Comparison of ENCODE assay signal across 24 mouse cellular contexts in genomic region chr2:148279200-148279599, GRCm38 (mm10).
DNase-seq lines count a peak whose midpoint lies in the region; ATAC-seq and TF ChIP-seq lines count a peak whose summit lies in the region.
"Had no signal": no experiment of that assay in that cellular context is flagged by ENCODE, and none has a peak within 500 bp of the region (broad histone marks: within the 10 kb centered on the region; RNA-seq: fewer than 3 reads in every experiment).

No protein-coding gene starts in this region.

- intact Hi-C loops in gastrocnemius, adult 2 months (cut with DNase I): loop anchor here (10.0 kb wide), 1 partner anchor 116 kb away; the partner anchor contains the start of gene Sstr4

- no peak overlapping the region for H3K4me2 ChIP-seq in kidney, embryonic 15.5 days
- no peak overlapping the region for H3K4me2 ChIP-seq in lung, postnatal 0 days (replicated peaks; ENCODE audit: low read depth, low read length)
- H3K4me2 ChIP-seq: forebrain, embryonic 13.5 days; midbrain, embryonic 15.5 days; neural tube, embryonic 13.5 days had no signal

- no peak for TF ChIP-seq EP300 in lung, postnatal 0 days (IDR thresholded peaks at IDR 0.05)

- no peaks in the 10 kb centered on the region for H3K9me3 ChIP-seq in kidney, embryonic 15.5 days (replicated peaks)
- H3K9me3 ChIP-seq in lung, postnatal 0 days (ENCODE audit: low read length): no peaks in the 10 kb centered on the region
- H3K9me3 ChIP-seq: forebrain, embryonic 13.5 days; heart, embryonic 10.5 days; limb, embryonic 10.5 days; midbrain, embryonic 15.5 days; neural tube, embryonic 13.5 days had no signal

- TF ChIP-seq POLR2A in kidney, adult 2 months (IDR thresholded peaks at IDR 0.05; ENCODE audit: low read depth, low read length): no peak

- no peak overlapping the region for H3K27ac ChIP-seq in gastrocnemius, adult 2 months
- H3K27ac ChIP-seq in kidney, adult 2 months (ENCODE audit: insufficient read depth, low read depth, low read length): no peak overlapping the region
- no peak overlapping the region for H3K27ac ChIP-seq in kidney, embryonic 15.5 days
- no peak overlapping the region for H3K27ac ChIP-seq in lung, postnatal 0 days (ENCODE audit: low read length)
- H3K27ac ChIP-seq: forebrain, embryonic 13.5 days; heart, embryonic 10.5 days; limb, embryonic 10.5 days; macrophage; midbrain, embryonic 15.5 days; neural tube, embryonic 13.5 days had no signal

- no peak overlapping the region for H3K4me3 ChIP-seq in gastrocnemius, adult 2 months
- H3K4me3 ChIP-seq in kidney, adult 2 months (ENCODE audit: insufficient read depth, low read depth, low read length): no peak overlapping the region
- no peak overlapping the region for H3K4me3 ChIP-seq in kidney, embryonic 15.5 days (replicated peaks)
- no peak overlapping the region for H3K4me3 ChIP-seq in lung, postnatal 0 days (ENCODE audit: low read depth, low read length)
- H3K4me3 ChIP-seq: forebrain, embryonic 13.5 days; heart, embryonic 10.5 days; limb, embryonic 10.5 days; midbrain, embryonic 15.5 days; neural tube, embryonic 13.5 days had no signal

- H3K27me3 ChIP-seq in kidney, adult 2 months (replicated peaks; ENCODE audit: control insufficient read depth, insufficient read depth, low read length): no peaks in the 10 kb centered on the region
- H3K27me3 ChIP-seq in kidney, embryonic 15.5 days: no peaks in the 10 kb centered on the region
- no peaks in the 10 kb centered on the region for H3K27me3 ChIP-seq in lung, postnatal 0 days (replicated peaks; ENCODE audit: insufficient read depth, low read length)
- H3K27me3 ChIP-seq: forebrain, embryonic 13.5 days; midbrain, embryonic 15.5 days; neural tube, embryonic 13.5 days; Patski had no signal

- 82% methylated on average over 3 of the region's 3 CpGs for WGBS in kidney, adult 2 months
- 87% methylated on average over 3 of the region's 3 CpGs for WGBS in kidney, embryonic 15.5 days
- WGBS in lung, postnatal 0 days: 82% methylated on average over 3 of the region's 3 CpGs

- no peak overlapping the region for H3K9ac ChIP-seq in kidney, embryonic 15.5 days
- no peak overlapping the region for H3K9ac ChIP-seq in lung, postnatal 0 days (replicated peaks; ENCODE audit: low read depth)
- H3K9ac ChIP-seq: forebrain, embryonic 13.5 days; midbrain, embryonic 15.5 days; neural tube, embryonic 13.5 days had no signal

- no peak for DNase-seq in gastrocnemius, adult 2 months
- no peak for DNase-seq in gastrocnemius, postnatal 4 days (ENCODE audit: low spot score in 2 of 2)
- DNase-seq in kidney, adult 2 months: peak; percentile 6
- peak; percentile 3 for DNase-seq in 416B (ENCODE audit: low read depth)
- no peak for DNase-seq in lung, postnatal 0 days (ENCODE audit: low spot score)
- DNase-seq in right cerebral cortex, postnatal 25 days: no peak
- no peak for DNase-seq in natural killer cell, adult 2 months (ENCODE audit: low spot score in 2 of 2)
- DNase-seq: adrenal gland, adult 8-10 months; cerebellum, adult 9-10 months; gastrocnemius, postnatal 25 days; layer of hippocampus, adult 9-11 months; liver; retina, postnatal 1 day; thymus, postnatal 25 days had no signal

- no peak for ATAC-seq in kidney, embryonic 15.5 days (replicated peaks; ENCODE audit: low FRiP score)
- no peak for ATAC-seq in lung, postnatal 0 days
- ATAC-seq: forebrain, embryonic 13.5 days; intestine, postnatal 0 days; midbrain, embryonic 15.5 days; Patski had no signal

- peak; percentile 32; the same call in 1 of the 2 replicates for TF ChIP-seq CTCF in gastrocnemius, adult 2 months (IDR thresholded peaks at IDR 0.05)
- no peak for TF ChIP-seq CTCF in kidney, adult 2 months (conservative IDR thresholded peaks at IDR 0.05; ENCODE audit: insufficient read depth, insufficient read length, low read depth, low read length)
- 0 out of 2 replicates have a peak, but pooled peaks have one; percentile 8 for TF ChIP-seq CTCF in lung, postnatal 0 days (IDR thresholded peaks at IDR 0.05)

- no peaks in the 10 kb centered on the region for H3K36me3 ChIP-seq in kidney, adult 2 months (ENCODE audit: control insufficient read depth, insufficient read depth, low read length)
- no peaks in the 10 kb centered on the region for H3K36me3 ChIP-seq in kidney, embryonic 15.5 days
- H3K36me3 ChIP-seq in lung, postnatal 0 days (ENCODE audit: insufficient read depth, low read length): no peaks in the 10 kb centered on the region
- H3K36me3 ChIP-seq: G1E; heart, embryonic 10.5 days; limb, embryonic 10.5 days; midbrain, embryonic 15.5 days; neural tube, embryonic 13.5 days had no signal

- H3K4me1 ChIP-seq in kidney, adult 2 months (ENCODE audit: control insufficient read depth, insufficient read depth, low read length): no peaks in the 10 kb centered on the region
- H3K4me1 ChIP-seq in kidney, embryonic 15.5 days: no peaks in the 10 kb centered on the region
- no peaks in the 10 kb centered on the region for H3K4me1 ChIP-seq in lung, postnatal 0 days (ENCODE audit: insufficient read depth, low read depth, low read length)
- H3K4me1 ChIP-seq: forebrain, embryonic 13.5 days; heart, embryonic 10.5 days; limb, embryonic 10.5 days; midbrain, embryonic 15.5 days; neural tube, embryonic 13.5 days had no signal

Comparison
In these comparisons a context has a peak if more than half of its experiments do, and no peak if none do; other contexts are left out.
1. DNase-seq: peak in kidney, adult 2 months (single experiment) and 416B (single experiment); none in gastrocnemius, adult 2 months (single experiment), gastrocnemius, postnatal 4 days (0 of 2), lung, postnatal 0 days (single experiment), right cerebral cortex, postnatal 25 days (single experiment) and natural killer cell, adult 2 months (0 of 2).